ENCODE assay signal across 21 mouse cellular contexts in the genomic region with DNA sequence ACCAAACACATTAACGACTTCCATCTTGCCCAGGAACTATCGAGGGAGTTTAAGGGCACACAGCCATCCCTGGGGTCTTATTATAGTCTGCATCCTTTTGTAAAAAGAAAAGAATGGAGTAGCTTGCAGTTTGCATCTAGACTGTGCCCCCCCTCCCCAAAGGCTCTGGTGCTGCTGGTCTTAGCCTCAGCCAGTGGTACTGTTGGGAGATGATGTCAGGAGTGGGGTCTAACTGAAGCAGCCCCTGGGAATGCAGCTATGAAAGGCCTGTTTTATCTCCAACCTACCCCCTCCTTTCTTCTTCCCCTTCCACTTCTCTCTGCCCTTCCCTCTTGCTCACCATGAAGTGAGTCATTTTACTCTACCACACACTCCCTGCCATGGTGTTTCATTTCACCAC.
"Had no signal": no experiment of that assay in that cellular context is flagged by ENCODE, and none has a peak within 500 bp of the region (broad histone marks: within the 10 kb centered on the region; RNA-seq: fewer than 3 reads in every experiment).

No protein-coding gene starts in this region.

- H3K4me2 ChIP-seq: liver, embryonic 13.5 days; midbrain, embryonic 11.5 days had no signal

- H3K27me3 ChIP-seq: liver, embryonic 13.5 days had no signal

- H3K4me3 ChIP-seq: layer of hippocampus, adult 2 months; left cerebral cortex, adult 2 months; liver, embryonic 13.5 days had no signal

- H3K9ac ChIP-seq: liver, embryonic 13.5 days had no signal

- H3K4me1 ChIP-seq: liver, embryonic 13.5 days had no signal

- H3K36me3 ChIP-seq: liver, embryonic 13.5 days had no signal

- DNase-seq: kidney, adult 2 months; kidney, postnatal 25 days; layer of hippocampus, adult 9-11 months; layer of hippocampus, postnatal 36 days; left cerebral cortex, postnatal 4 days; liver; liver, embryonic 13.5 days; lung, adult 2 months; lung, postnatal 14 days; lung, postnatal 4 days; midbrain, embryonic 14.5 days; right cerebral cortex, postnatal 14 days; right cerebral cortex, postnatal 4 days; thymus, adult 2 months; thymus, postnatal 14 days; thymus, postnatal 4 days had no signal

- H3K27ac ChIP-seq: kidney, postnatal 0 days; layer of hippocampus, adult 2 months; left cerebral cortex, adult 2 months; liver, embryonic 13.5 days; stomach, postnatal 0 days had no signal

- H3K9me3 ChIP-seq: liver, embryonic 13.5 days had no signal
